Mouse (Mus musculus): ENCODE data around the gene Eddm3b. TPM values are rescaled to one million over a fixed set of nuclear protein-coding genes. Genes with fewer than 3 reads are reported as not detected.

Gene Eddm3b
- polyA plus RNA-seq, 1 experiment from 2014 or later: not detected

Other genes with a start within 250 kb of the Eddm3b start
- 2.2 and 3.2 TPM in 2 replicates for gene Tep1, start 243.9 kb upstream of the Eddm3b start, polyA plus RNA-seq (2016; fragmentation: Nextera tagmentation; extraction: Ambion mirVana)
- 0.13 and 0.28 TPM in 2 replicates for gene Klhl33, start 216.9 kb upstream of the Eddm3b start, polyA plus RNA-seq (2016; fragmentation: Nextera tagmentation; extraction: Ambion mirVana)
- 69.7 and 74.0 TPM in 2 replicates for gene Osgep, start 189.5 kb upstream of the Eddm3b start, polyA plus RNA-seq (2016; fragmentation: Nextera tagmentation; extraction: Ambion mirVana)
- gene Apex1, start 189.5 kb upstream of the Eddm3b start, polyA plus RNA-seq (2016; fragmentation: Nextera tagmentation; extraction: Ambion mirVana): 144 and 147 TPM in 2 replicates
- gene Pip4p1, start 183.6 kb upstream of the Eddm3b start, polyA plus RNA-seq (2016; fragmentation: Nextera tagmentation; extraction: Ambion mirVana): 26.1 and 30.6 TPM in 2 replicates
- gene Pnp, start 183.3 kb upstream of the Eddm3b start, polyA plus RNA-seq (2016; fragmentation: Nextera tagmentation; extraction: Ambion mirVana): 75.0 and 76.1 TPM in 2 replicates
- gene Gm49342, start 169.9 kb upstream of the Eddm3b start, polyA plus RNA-seq (2016; fragmentation: Nextera tagmentation; extraction: Ambion mirVana): not detected in 2 replicates
- gene Pnp2, start 158.4 kb upstream of the Eddm3b start, polyA plus RNA-seq (2016; fragmentation: Nextera tagmentation; extraction: Ambion mirVana): 4.0 and 4.3 TPM in 2 replicates
- 0.07 TPM in 1 of 2 replicates, not detected in the other for gene Rnase10, start 106.7 kb upstream of the Eddm3b start, polyA plus RNA-seq (2016; fragmentation: Nextera tagmentation; extraction: Ambion mirVana)
- gene Rnase9, start 72.6 kb upstream of the Eddm3b start, polyA plus RNA-seq (2016; fragmentation: Nextera tagmentation; extraction: Ambion mirVana): not detected in 2 replicates
- not detected in 2 replicates for gene Rnase11, start 64.3 kb upstream of the Eddm3b start, polyA plus RNA-seq (2016; fragmentation: Nextera tagmentation; extraction: Ambion mirVana)
- 0.44 and 1.4 TPM in 2 replicates for gene Rnase12, start 56.8 kb upstream of the Eddm3b start, polyA plus RNA-seq (2016; fragmentation: Nextera tagmentation; extraction: Ambion mirVana)
- gene Olfr750, start 40.0 kb upstream of the Eddm3b start, polyA plus RNA-seq (2016; fragmentation: Nextera tagmentation; extraction: Ambion mirVana): not detected in 2 replicates
- gene Rnase4, start 23.3 kb upstream of the Eddm3b start, polyA plus RNA-seq (2016; fragmentation: Nextera tagmentation; extraction: Ambion mirVana): 10.0 and 10.4 TPM in 2 replicates
- 2.6 and 3.5 TPM in 2 replicates for gene Ang, start 23.3 kb upstream of the Eddm3b start, polyA plus RNA-seq (2016; fragmentation: Nextera tagmentation; extraction: Ambion mirVana)
- 2.3 and 4.0 TPM in 2 replicates for gene Rnase6, start 9.5 kb downstream of the Eddm3b start, polyA plus RNA-seq (2016; fragmentation: Nextera tagmentation; extraction: Ambion mirVana)
- gene Rnase1, start 32.4 kb downstream of the Eddm3b start, polyA plus RNA-seq (2016; fragmentation: Nextera tagmentation; extraction: Ambion mirVana): not detected in 2 replicates
- gene Rnase2b, start 47.8 kb downstream of the Eddm3b start, polyA plus RNA-seq (2016; fragmentation: Nextera tagmentation; extraction: Ambion mirVana): not detected in 2 replicates
- not detected in 2 replicates for gene Ang2, start 84.7 kb downstream of the Eddm3b start, polyA plus RNA-seq (2016; fragmentation: Nextera tagmentation; extraction: Ambion mirVana)
- not detected in 2 replicates for gene Ear14, start 89.0 kb downstream of the Eddm3b start, polyA plus RNA-seq (2016; fragmentation: Nextera tagmentation; extraction: Ambion mirVana)
- not detected in 2 replicates for gene Rnase2a, start 141.7 kb downstream of the Eddm3b start, polyA plus RNA-seq (2016; fragmentation: Nextera tagmentation; extraction: Ambion mirVana)
- gene Gm7247, start 247.3 kb downstream of the Eddm3b start, polyA plus RNA-seq (2016; fragmentation: Nextera tagmentation; extraction: Ambion mirVana): not detected in 2 replicates

Measured in liver, embryonic 12.5 days (tissue).